Comparison of ENCODE assay signal across 15 mouse cellular contexts in the genomic region with DNA sequence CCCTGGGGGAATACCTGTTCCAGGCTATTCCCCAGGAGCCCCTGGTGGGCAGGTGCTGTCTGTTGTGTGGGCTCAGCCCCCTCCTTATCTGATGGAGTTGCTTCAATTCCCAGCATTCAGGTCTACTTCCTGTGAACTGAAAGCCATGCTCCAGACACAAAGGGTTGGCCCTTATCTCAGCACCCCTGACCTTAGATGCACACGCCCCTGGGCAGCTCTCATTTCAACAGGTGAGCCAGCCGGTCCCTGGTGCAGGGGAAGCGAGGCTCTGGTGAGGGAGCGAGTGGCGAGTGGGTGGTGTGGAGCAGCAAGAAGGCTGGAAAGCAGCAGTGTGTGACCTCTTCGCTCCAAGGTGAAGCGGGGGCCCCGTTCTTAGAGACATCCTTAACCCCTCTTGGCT.
DNase-seq lines count a peak whose midpoint lies in the region; ATAC-seq and TF ChIP-seq lines count a peak whose summit lies in the region.
"Had no signal": no experiment of that assay in that cellular context is flagged by ENCODE, and none has a peak within 500 bp of the region (broad histone marks: within the 10 kb centered on the region; RNA-seq: fewer than 3 reads in every experiment).

No protein-coding gene starts in this region.

- no peaks in the 10 kb centered on the region for H3K36me3 ChIP-seq in heart, embryonic 10.5 days
- no peaks in the 10 kb centered on the region for H3K36me3 ChIP-seq in kidney, embryonic 14.5 days (ENCODE audit: control insufficient read depth, insufficient read depth, low read length)
- H3K36me3 ChIP-seq in E14TG2a.4 (ENCODE audit: insufficient read depth, low read length), result no peaks in the 10 kb centered on the region
- peaks cover 13% of the 10 kb centered on the region; the same call in 1 of the 2 replicates for H3K36me3 ChIP-seq in limb, embryonic 10.5 days
- H3K36me3 ChIP-seq: limb, embryonic 15.5 days; neural tube, embryonic 13.5 days had no signal

- 0 out of 2 replicates have a peak overlapping the region, but pooled peaks have one; percentile 28 for H3K9ac ChIP-seq in kidney, embryonic 14.5 days (ENCODE audit: low read depth, low read length)
- H3K9ac ChIP-seq: limb, embryonic 15.5 days; neural tube, embryonic 13.5 days had no signal

- no peaks in the 10 kb centered on the region for H3K9me3 ChIP-seq in heart, embryonic 10.5 days
- no peaks in the 10 kb centered on the region for H3K9me3 ChIP-seq in kidney, embryonic 14.5 days (ENCODE audit: control insufficient read depth, low read length)
- H3K9me3 ChIP-seq in E14TG2a.4 (ENCODE audit: low read length), result no peaks in the 10 kb centered on the region
- H3K9me3 ChIP-seq in limb, embryonic 10.5 days (replicated peaks), result no peaks in the 10 kb centered on the region
- H3K9me3 ChIP-seq: limb, embryonic 15.5 days; neural tube, embryonic 13.5 days had no signal

- no peak for DNase-seq in heart, embryonic 10.5 days (ENCODE audit: low spot score)
- no peak for DNase-seq in heart, adult 8-10 months (ENCODE audit: low spot score)
- DNase-seq in kidney, postnatal 36 days, result no peak
- DNase-seq in limb, embryonic 10.5 days (ENCODE audit: low spot score), result no peak
- DNase-seq in right cerebral cortex, postnatal 4 days, result no peak
- no peak for DNase-seq in adrenal gland, postnatal 14 days
- DNase-seq: cerebellum, adult 8-10 months; thymus, postnatal 4 days had no signal

- peaks cover 84% of the 10 kb centered on the region for H3K4me1 ChIP-seq in heart, embryonic 10.5 days
- peaks cover 32% of the 10 kb centered on the region for H3K4me1 ChIP-seq in kidney, embryonic 14.5 days (ENCODE audit: control insufficient read depth, insufficient read depth, low read length)
- peaks cover 43% of the 10 kb centered on the region for H3K4me1 ChIP-seq in E14TG2a.4 (replicated peaks; ENCODE audit: low read depth, low read length)
- H3K4me1 ChIP-seq in limb, embryonic 10.5 days, result peaks cover 85% of the 10 kb centered on the region

- WGBS in heart, embryonic 10.5 days, result 47% methylated on average over 8 of the region's 8 CpGs
- 34% methylated on average over 8 of the region's 8 CpGs for WGBS in kidney, embryonic 14.5 days
- 61% methylated on average over 8 of the region's 8 CpGs for WGBS in limb, embryonic 10.5 days

- peak overlapping the region; percentile 33 for H3K4me3 ChIP-seq in heart, embryonic 10.5 days
- no peak overlapping the region for H3K4me3 ChIP-seq in kidney, embryonic 14.5 days (ENCODE audit: low read length)
- H3K4me3 ChIP-seq in E14TG2a.4 (replicated peaks; ENCODE audit: low read length), result 0 out of 2 replicates have a peak overlapping the region, but pooled peaks have one; percentile 45
- H3K4me3 ChIP-seq in limb, embryonic 10.5 days, result no peak overlapping the region
- H3K4me3 ChIP-seq: erythroblast, embryonic 14.5 days; limb, embryonic 15.5 days; neural tube, embryonic 13.5 days had no signal

- H3K4me2 ChIP-seq in kidney, embryonic 14.5 days (replicated peaks; ENCODE audit: low read depth, low read length), result no peak overlapping the region
- H3K4me2 ChIP-seq: limb, embryonic 15.5 days; neural tube, embryonic 13.5 days had no signal

- H3K27ac ChIP-seq in heart, embryonic 10.5 days, result peak overlapping the region; percentile 86
- peak overlapping the region; percentile 69; the same call in 1 of the 2 replicates for H3K27ac ChIP-seq in kidney, embryonic 14.5 days (ENCODE audit: low read depth, low read length)
- peak overlapping the region; percentile 67; the same call in 1 of the 2 replicates for H3K27ac ChIP-seq in limb, embryonic 10.5 days
- H3K27ac ChIP-seq: limb, embryonic 15.5 days; macrophage; neural tube, embryonic 13.5 days had no signal

- ATAC-seq in kidney, embryonic 14.5 days (ENCODE audit: low FRiP score, low TSS enrichment), result peak; percentile 16; the same call in 1 of the 2 replicates
- ATAC-seq: inflammation-experienced regulatory T-cells, adult 6 months had no signal

- TF ChIP-seq CTCF in E14TG2a.4 (conservative IDR thresholded peaks at IDR 0.05; ENCODE audit: low read length), result no peak

- peaks cover 83% of the 10 kb centered on the region for H3K27me3 ChIP-seq in heart, embryonic 10.5 days (ENCODE audit: insufficient read depth, poor library complexity, severe bottlenecking)
- peaks cover 40% of the 10 kb centered on the region for H3K27me3 ChIP-seq in kidney, embryonic 14.5 days (ENCODE audit: control insufficient read depth, insufficient read depth, low read length)
- peaks cover 71% of the 10 kb centered on the region for H3K27me3 ChIP-seq in E14TG2a.4 (ENCODE audit: insufficient read depth, low read length)
- H3K27me3 ChIP-seq in limb, embryonic 10.5 days (ENCODE audit: low read depth, poor library complexity, severe bottlenecking), result peaks cover 28% of the 10 kb centered on the region; the same call in 1 of the 2 replicates

Comparison
In these comparisons a context has a peak if more than half of its experiments do, and no peak if none do; other contexts are left out.
1. H3K4me3 ChIP-seq: peak in heart, embryonic 10.5 days (single experiment) and E14TG2a.4 (single experiment); none in kidney, embryonic 14.5 days (single experiment) and limb, embryonic 10.5 days (single experiment).
2. Peak in every context shown above with its lines, with median percentiles within 50 percentile points of each other: H3K27ac ChIP-seq.